Mouse (Mus musculus): Measurements from ENCODE around the gene Mdh1. TPM values are rescaled to one million over a fixed set of nuclear protein-coding genes. Genes with fewer than 3 reads are reported as not detected.

The Mdh1 gene
- 387 TPM for polyA plus RNA-seq (2017; shearing (Covaris generic))

GRCm38 (mm10) chr11:21571700-21572381 is at the start of gene Mdh1, which contains the start of gene Wdpcp:
Gene Mdh1, minus strand, starts transcription at chr11:21572367.
Gene Wdpcp, plus strand, starts transcription at chr11:21572235.

Other genes starting within 250 kb of the Mdh1 start
- 53.3 TPM for gene Ugp2, start 201.2 kb downstream of the Mdh1 start, polyA plus RNA-seq (2017; shearing (Covaris generic))
- gene Wdpcp, start 132 bp downstream of the Mdh1 start, polyA plus RNA-seq (2017; shearing (Covaris generic)) = 2.0 TPM

All from CD4-positive, CD25-positive, alpha-beta regulatory T cell, adult 9 weeks (primary cell).